Mouse (Mus musculus): ENCODE results near the gene Cacna1c. TPM values are rescaled to one million over a fixed set of nuclear protein-coding genes. Genes with fewer than 3 reads are reported as not detected.

Gene Cacna1c
- polyA plus RNA-seq, 1 experiment = not detected

GRCm38 (mm10) chr6:119013168-119014098, 182.8 kb downstream of the Cacna1c start:
- no peaks in the 10 kb centered on the region for H3K79me2 ChIP-seq (ENCODE audit: control insufficient read depth, insufficient read depth)
- peaks cover 8% of the 10 kb centered on the region for H3K27me3 ChIP-seq (ENCODE audit: control insufficient read depth, insufficient read depth, insufficient read length)
- no peak overlapping the region for H3ac ChIP-seq (ENCODE audit: control insufficient read depth, insufficient read length)
- TF ChIP-seq USF1 (IDR thresholded peaks at IDR 0.05; ENCODE audit: low read depth) (no peak), MYOD1 (IDR thresholded peaks at IDR 0.05; ENCODE audit: control insufficient read depth in 1 of 3, insufficient read length in 2 of 3, low read depth in 2 of 3) (no peak), POLR2AphosphoS2 (IDR thresholded peaks at IDR 0.05; ENCODE audit: insufficient read length, low read depth) (no peak)
- H3K4me2 ChIP-seq (ENCODE audit: low read depth) = no peak overlapping the region
- H3K36me3 ChIP-seq (ENCODE audit: control insufficient read depth, insufficient read depth) = no peaks in the 10 kb centered on the region
- H3K4me3 ChIP-seq = no peak overlapping the region

- TF ChIP-seq MYOG (IDR thresholded peaks at IDR 0.05; ENCODE audit: control insufficient read depth in 1 of 3, insufficient read depth in 1 of 3, insufficient read length in 2 of 3, low read depth in 2 of 3) = no peak
- no peak for TF ChIP-seq MAX (IDR thresholded peaks at IDR 0.05; ENCODE audit: low read depth)
- no peak for TF ChIP-seq REST (IDR thresholded peaks at IDR 0.05; ENCODE audit: insufficient read depth, insufficient read length)
- no peak for TF ChIP-seq POLR2AphosphoS2 (IDR thresholded peaks at IDR 0.05; ENCODE audit: insufficient read length, low read depth)
- TF ChIP-seq CEBPB (IDR thresholded peaks at IDR 0.05; ENCODE audit: insufficient read depth, poor library complexity, severe bottlenecking) = no peak
- no peak for TF ChIP-seq SRF (IDR thresholded peaks at IDR 0.05; ENCODE audit: control insufficient read depth, insufficient read length, low read depth)
- TF ChIP-seq TCF3 (IDR thresholded peaks at IDR 0.05; ENCODE audit: insufficient read length, low read depth) = no peak
- TF ChIP-seq MYOD1 (IDR thresholded peaks at IDR 0.05; ENCODE audit: control insufficient read depth in 1 of 3, insufficient read length in 2 of 3, low read depth in 2 of 3) = no peak
- TF ChIP-seq E2F4 (IDR thresholded peaks at IDR 0.05; ENCODE audit: insufficient read depth) = no peak
- no peak for TF ChIP-seq POLR2A (IDR thresholded peaks at IDR 0.05; ENCODE audit: insufficient read length, low read depth)
- TF ChIP-seq USF1 (IDR thresholded peaks at IDR 0.05; ENCODE audit: low read depth) = no peak
- TF ChIP-seq TCF12 (IDR thresholded peaks at IDR 0.05; ENCODE audit: insufficient read depth, poor library complexity, severe bottlenecking) = no peak
Measured at GRCm38 (mm10) chr6:119010875-119011274, 185.3 kb downstream of the Cacna1c start.

GRCm38 (mm10) chr6:119009526-119009925, 186.7 kb downstream of the Cacna1c start:
- no peak overlapping the region for H3K4me2 ChIP-seq (ENCODE audit: low read depth)
- no peak overlapping the region for H3K4me3 ChIP-seq
- H3ac ChIP-seq (ENCODE audit: control insufficient read depth, insufficient read length) = no peak overlapping the region
- H3K27me3 ChIP-seq (ENCODE audit: control insufficient read depth, insufficient read depth, insufficient read length) = peaks cover 8% of the 10 kb centered on the region
- TF ChIP-seq MAX (IDR thresholded peaks at IDR 0.05; ENCODE audit: low read depth) (no peak), CEBPB (IDR thresholded peaks at IDR 0.05; ENCODE audit: insufficient read depth, poor library complexity, severe bottlenecking) (no peak)
- no peaks in the 10 kb centered on the region for H3K36me3 ChIP-seq (ENCODE audit: control insufficient read depth, insufficient read depth)
- H3K79me2 ChIP-seq (ENCODE audit: control insufficient read depth, insufficient read depth) = no peaks in the 10 kb centered on the region

More at GRCm38 (mm10) chr6:119010875-119011274, 185.3 kb downstream of the Cacna1c start:
- H3K4me2 ChIP-seq (ENCODE audit: low read depth) = no peak overlapping the region
- no peaks in the 10 kb centered on the region for H3K79me2 ChIP-seq (ENCODE audit: control insufficient read depth, insufficient read depth)
- peaks cover 8% of the 10 kb centered on the region for H3K27me3 ChIP-seq (ENCODE audit: control insufficient read depth, insufficient read depth, insufficient read length)
- H3K36me3 ChIP-seq (ENCODE audit: control insufficient read depth, insufficient read depth) = no peaks in the 10 kb centered on the region
- H3K4me3 ChIP-seq = no peak overlapping the region
- no peak overlapping the region for H3ac ChIP-seq (ENCODE audit: control insufficient read depth, insufficient read length)

- Histone ChIP-seq H3ac (ENCODE audit: control insufficient read depth, insufficient read length) (no peak overlapping the region), H3K36me3 (ENCODE audit: control insufficient read depth, insufficient read depth) (no peaks in the 10 kb centered on the region), H3K4me3 (no peak overlapping the region), H3K27me3 (ENCODE audit: control insufficient read depth, insufficient read depth, insufficient read length) (peaks cover 8% of the 10 kb centered on the region), H3K79me2 (ENCODE audit: control insufficient read depth, insufficient read depth) (no peaks in the 10 kb centered on the region), H3K4me2 (ENCODE audit: low read depth) (no peak overlapping the region)
- TF ChIP-seq TCF12 (IDR thresholded peaks at IDR 0.05; ENCODE audit: insufficient read depth, poor library complexity, severe bottlenecking) = no peak
- TF ChIP-seq E2F4 (IDR thresholded peaks at IDR 0.05; ENCODE audit: insufficient read depth) = no peak
- TF ChIP-seq SRF (IDR thresholded peaks at IDR 0.05; ENCODE audit: control insufficient read depth, insufficient read length, low read depth) = no peak
- no peak for TF ChIP-seq CEBPB (IDR thresholded peaks at IDR 0.05; ENCODE audit: insufficient read depth, poor library complexity, severe bottlenecking)
- no peak for TF ChIP-seq MYOD1 (IDR thresholded peaks at IDR 0.05; ENCODE audit: control insufficient read depth in 1 of 3, insufficient read length in 2 of 3, low read depth in 2 of 3)
- no peak for TF ChIP-seq USF1 (IDR thresholded peaks at IDR 0.05; ENCODE audit: low read depth)
- TF ChIP-seq REST (IDR thresholded peaks at IDR 0.05; ENCODE audit: insufficient read depth, insufficient read length) = no peak
- TF ChIP-seq MYOG (IDR thresholded peaks at IDR 0.05; ENCODE audit: control insufficient read depth in 1 of 3, insufficient read depth in 1 of 3, insufficient read length in 2 of 3, low read depth in 2 of 3) = no peak
- no peak for TF ChIP-seq POLR2AphosphoS2 (IDR thresholded peaks at IDR 0.05; ENCODE audit: insufficient read length, low read depth)
- TF ChIP-seq MAX (IDR thresholded peaks at IDR 0.05; ENCODE audit: low read depth) = no peak
- no peak for TF ChIP-seq TCF3 (IDR thresholded peaks at IDR 0.05; ENCODE audit: insufficient read length, low read depth)
Measured at GRCm38 (mm10) chr6:119008638-119009166, 187.5 kb downstream of the Cacna1c start.

GRCm38 (mm10) chr6:119004596-119004995, 191.6 kb downstream of the Cacna1c start:
- Histone ChIP-seq H3ac (ENCODE audit: control insufficient read depth, insufficient read length) (no peak overlapping the region), H3K27me3 (ENCODE audit: control insufficient read depth, insufficient read depth, insufficient read length) (peaks cover 5% of the 10 kb centered on the region), H3K4me2 (ENCODE audit: low read depth) (no peak overlapping the region), H3K79me2 (ENCODE audit: control insufficient read depth, insufficient read depth) (no peaks in the 10 kb centered on the region), H3K4me3 (no peak overlapping the region), H3K36me3 (ENCODE audit: control insufficient read depth, insufficient read depth) (no peaks in the 10 kb centered on the region)
- TF ChIP-seq REST (IDR thresholded peaks at IDR 0.05; ENCODE audit: insufficient read depth, insufficient read length) = no peak
- no peak for TF ChIP-seq MAX (IDR thresholded peaks at IDR 0.05; ENCODE audit: low read depth)
- no peak for TF ChIP-seq E2F4 (IDR thresholded peaks at IDR 0.05; ENCODE audit: insufficient read depth)
- no peak for TF ChIP-seq CEBPB (IDR thresholded peaks at IDR 0.05; ENCODE audit: insufficient read depth, poor library complexity, severe bottlenecking)

Measured in myocyte (in vitro differentiated cells).